Mouse (Mus musculus): Measurements from ENCODE around the gene Ppih. TPM values are rescaled to one million over a fixed set of nuclear protein-coding genes. Genes with fewer than 3 reads are reported as not detected.

The Ppih gene
- total and polyA plus RNA-seq, 2 experiments from 2014 or later, result 41.7 to 60.0 TPM

- no peak for DNase-seq
- Histone ChIP-seq H3K4me3 (ENCODE audit: low read depth, low read length) (no peak overlapping the region), H3K9me3 (ENCODE audit: low read length) (no peaks in the 10 kb centered on the region), H3K4me2 (ENCODE audit: low read depth) (no peak overlapping the region), H3K4me1 (ENCODE audit: insufficient read depth) (no peaks in the 10 kb centered on the region), H3K9ac (no peak overlapping the region), H3K27me3 (ENCODE audit: insufficient read depth, low read length) (no peaks in the 10 kb centered on the region), H3K36me3 (ENCODE audit: insufficient read depth) (peaks cover under 1% of the 10 kb centered on the region; the same call in 1 of the 2 replicates), H3K27ac (ENCODE audit: low read depth, low read length) (no peak overlapping the region)
- TF ChIP-seq CTCF (IDR thresholded peaks at IDR 0.05; ENCODE audit: low read depth), result no peak
- WGBS, result 78% methylated on average over 3 of the region's 3 CpGs
- no peak for ATAC-seq
Observed at GRCm38 (mm10) chr4:119301777-119302176, 18.6 kb downstream of the Ppih start.

GRCm38 (mm10) chr4:119300761-119301160, 19.6 kb downstream of the Ppih start:
- no peak for ATAC-seq
- WGBS, result 94% methylated on average over 3 of the region's 3 CpGs

GRCm38 (mm10) chr4:119297361-119297760, 23.0 kb downstream of the Ppih start:
- Histone ChIP-seq H3K4me2 (ENCODE audit: low read depth) (no peak overlapping the region), H3K9me3 (ENCODE audit: low read length) (no peaks in the 10 kb centered on the region), H3K4me1 (ENCODE audit: insufficient read depth) (0 out of 2 replicates have a peak, but pooled peaks cover 5% of the 10 kb centered on the region), H3K27me3 (ENCODE audit: insufficient read depth, low read length) (no peaks in the 10 kb centered on the region), H3K9ac (no peak overlapping the region), H3K36me3 (ENCODE audit: insufficient read depth) (no peaks in the 10 kb centered on the region), H3K4me3 (ENCODE audit: low read depth, low read length) (no peak overlapping the region), H3K27ac (ENCODE audit: low read depth, low read length) (no peak overlapping the region)
- DNase-seq (no peak), ATAC-seq (no peak)
- 91% methylated on average over 2 of the region's 2 CpGs for WGBS
- TF ChIP-seq CTCF (IDR thresholded peaks at IDR 0.05; ENCODE audit: low read depth), result no peak

More at GRCm38 (mm10) chr4:119300761-119301160, 19.6 kb downstream of the Ppih start:
- no peak overlapping the region for H3K27ac ChIP-seq (ENCODE audit: low read depth, low read length)
- no peak for TF ChIP-seq CTCF (IDR thresholded peaks at IDR 0.05; ENCODE audit: low read depth)
- no peaks in the 10 kb centered on the region for H3K4me1 ChIP-seq (ENCODE audit: insufficient read depth)
- H3K9me3 ChIP-seq (ENCODE audit: low read length), result no peaks in the 10 kb centered on the region
- no peak overlapping the region for H3K4me3 ChIP-seq (ENCODE audit: low read depth, low read length)
- no peak overlapping the region for H3K9ac ChIP-seq
- no peak overlapping the region for H3K4me2 ChIP-seq (ENCODE audit: low read depth)
- no peaks in the 10 kb centered on the region; the same call in 1 of the 2 replicates for H3K36me3 ChIP-seq (ENCODE audit: insufficient read depth)
- H3K27me3 ChIP-seq (ENCODE audit: insufficient read depth, low read length), result no peaks in the 10 kb centered on the region
- no peak for DNase-seq

GRCm38 (mm10) chr4:119295134-119295453, 25.3 kb downstream of the Ppih start:
- peak overlapping the region; percentile 90 for H3K4me3 ChIP-seq (ENCODE audit: low read depth, low read length)
- peaks cover 19% of the 10 kb centered on the region; the same call in 1 of the 2 replicates for H3K4me1 ChIP-seq (ENCODE audit: insufficient read depth)
- 4% methylated on average over 6 of the region's 6 CpGs for WGBS
- no peak for TF ChIP-seq CTCF (IDR thresholded peaks at IDR 0.05; ENCODE audit: low read depth)
- H3K4me2 ChIP-seq (ENCODE audit: low read depth), result peak overlapping the region; percentile 59
- H3K27me3 ChIP-seq (ENCODE audit: insufficient read depth, low read length), result no peaks in the 10 kb centered on the region
- peak overlapping the region; percentile 73 for H3K9ac ChIP-seq
- no peaks in the 10 kb centered on the region; the same call in 1 of the 2 replicates for H3K36me3 ChIP-seq (ENCODE audit: insufficient read depth)
- DNase-seq, result no peak
- H3K27ac ChIP-seq (ENCODE audit: low read depth, low read length), result peak overlapping the region; percentile 95
- H3K9me3 ChIP-seq (ENCODE audit: low read length), result no peaks in the 10 kb centered on the region
- ATAC-seq, result no peak

GRCm38 (mm10) chr4:119294415-119295133, 25.8 kb downstream of the Ppih start, which contains the start of gene Ybx1:
Ybx1 (minus strand) TSS chr4:119294604.
- H3K9me3 ChIP-seq (ENCODE audit: low read length), result no peaks in the 10 kb centered on the region
- 3% methylated on average over 61 of the region's 61 CpGs for WGBS
- peak within 1 kb of the TSS; percentile 66 for H3K4me2 ChIP-seq (ENCODE audit: low read depth)
- H3K9ac ChIP-seq, result peak within 1 kb of the TSS; percentile 83
- H3K27me3 ChIP-seq (ENCODE audit: insufficient read depth, low read length), result no peaks in the 10 kb centered on the region
- H3K4me1 ChIP-seq (ENCODE audit: insufficient read depth), result peaks cover 20% of the 10 kb centered on the region; the same call in 1 of the 2 replicates
- peak within 1 kb of the TSS; percentile 95 for H3K27ac ChIP-seq (ENCODE audit: low read depth, low read length)
- DNase-seq (peak; percentile 100), ATAC-seq (peak; percentile 98)
- TF ChIP-seq CTCF (IDR thresholded peaks at IDR 0.05; ENCODE audit: low read depth), result no peak
- no peaks in the 10 kb centered on the region; the same call in 1 of the 2 replicates for H3K36me3 ChIP-seq (ENCODE audit: insufficient read depth)
- H3K4me3 ChIP-seq (ENCODE audit: low read depth, low read length), result peak within 1 kb of the TSS; percentile 90

- DNase-seq (peak; percentile 47), ATAC-seq (peak; percentile 10; the same call in 1 of the 2 replicates)
- Histone ChIP-seq H3K4me1 (ENCODE audit: insufficient read depth) (peaks cover 20% of the 10 kb centered on the region; the same call in 1 of the 2 replicates), H3K4me3 (ENCODE audit: low read depth, low read length) (peak overlapping the region; percentile 90), H3K9me3 (ENCODE audit: low read length) (no peaks in the 10 kb centered on the region), H3K27me3 (ENCODE audit: insufficient read depth, low read length) (no peaks in the 10 kb centered on the region), H3K4me2 (ENCODE audit: low read depth) (peak overlapping the region; percentile 66), H3K9ac (peak overlapping the region; percentile 83), H3K27ac (ENCODE audit: low read depth, low read length) (peak overlapping the region; percentile 95), H3K36me3 (ENCODE audit: insufficient read depth) (no peaks in the 10 kb centered on the region; the same call in 1 of the 2 replicates)
- no peak for TF ChIP-seq CTCF (IDR thresholded peaks at IDR 0.05; ENCODE audit: low read depth)
- WGBS, result 3% methylated on average over 66 of the region's 80 CpGs
Observed at GRCm38 (mm10) chr4:119293574-119294258, 26.6 kb downstream of the Ppih start.
